Mouse (Mus musculus) megakaryocyte, embryonic 14.5 days (primary cell): ENCODE data around the gene Sox5.

Source experiments
- FLI1 ChIP-seq: IDR thresholded peaks from 2 replicates; pipeline ENCODE4 v1.6.1; 2012; ENCODE audit warnings: low read length, inconsistent platforms, mixed read lengths
- GATA1 ChIP-seq: IDR thresholded peaks from 3 replicates; pipeline ENCODE4 v1.6.1; 2012; ENCODE audit warnings: mixed read lengths, low read length, inconsistent platforms, borderline replicate concordance

- TF ChIP-seq GATA1 (no peak), FLI1 (no peak)
Observed at GRCm38 (mm10) chr6:144343338-144343737, 438.4 kb downstream of the Sox5 start.
